Mouse (Mus musculus) bone marrow macrophage, adult 2 months (primary cell): ENCODE data around the gene Ankrd17.

Experiments used
- CTCF ChIP-seq: IDR thresholded peaks from 2 replicates; pipeline ENCODE4 v1.5.1; 2012; ENCODE audit warnings: low read depth, mild to moderate bottlenecking, low read length, moderate library complexity
- POLR2A ChIP-seq: IDR thresholded peaks from 2 replicates; pipeline ENCODE4 v1.6.1; 2012; ENCODE audit warnings: mild to moderate bottlenecking, low read depth, low read length, borderline replicate concordance

GRCm38 (mm10) chr5:90383080-90383479, 16.7 kb upstream of the Ankrd17 start:
- TF ChIP-seq CTCF: no peak
- no peak for TF ChIP-seq POLR2A
